Mouse (Mus musculus): ENCODE data around the gene Slc2a1. TPM values are rescaled to one million over a fixed set of nuclear protein-coding genes. Genes with fewer than 3 reads are reported as not detected.
A peak's percentile ranks its signal among the peaks of the same experiment; 100 is the strongest.

Slc2a1 gene
- total RNA-seq, 1 experiment from 2014 or later: 7.9 TPM

DNA sequence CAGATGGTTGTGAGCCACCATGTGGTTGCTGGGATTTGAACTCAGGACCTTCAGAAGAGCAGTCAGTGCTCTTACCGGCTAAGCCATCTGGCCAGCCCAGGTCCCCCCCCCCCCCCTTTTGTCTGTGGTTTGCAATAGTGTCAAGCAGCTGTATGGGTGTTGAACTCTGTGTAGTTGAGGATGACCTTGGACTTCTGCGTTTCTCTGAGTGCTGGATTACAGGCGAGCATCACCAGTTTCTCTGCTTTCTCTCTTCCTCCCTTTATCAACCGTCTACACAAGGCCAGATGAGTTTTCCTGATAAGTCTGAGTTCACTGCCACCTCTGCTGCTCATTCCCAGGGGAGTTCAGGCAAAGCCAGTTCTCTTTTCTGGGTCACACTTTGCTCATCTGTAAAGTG lies 11.1 kb upstream of the Slc2a1 start:
- no peak for ATAC-seq (replicated peaks; ENCODE audit: low read depth, poor library complexity, severe bottlenecking)

- no peak for ATAC-seq (replicated peaks; ENCODE audit: low read depth, poor library complexity, severe bottlenecking)
These were observed 10.0 kb upstream of the Slc2a1 start for GRCm38 (mm10) chr4:119098216-119099210.

GRCm38 (mm10) chr4:119101392-119101791 lies 7.1 kb upstream of the Slc2a1 start:
- ATAC-seq (replicated peaks; ENCODE audit: low read depth, poor library complexity, severe bottlenecking): no peak

- no peak for ATAC-seq (replicated peaks; ENCODE audit: low read depth, poor library complexity, severe bottlenecking)
These were observed 6.0 kb upstream of the Slc2a1 start for GRCm38 (mm10) chr4:119102350-119103126.

GRCm38 (mm10) chr4:119104847-119105246 lies 3.7 kb upstream of the Slc2a1 start:
- no peak for ATAC-seq (replicated peaks; ENCODE audit: low read depth, poor library complexity, severe bottlenecking)

- ATAC-seq (replicated peaks; ENCODE audit: low read depth, poor library complexity, severe bottlenecking): peak; percentile 65
These were observed 2.8 kb upstream of the Slc2a1 start for GRCm38 (mm10) chr4:119105704-119106103.

DNA sequence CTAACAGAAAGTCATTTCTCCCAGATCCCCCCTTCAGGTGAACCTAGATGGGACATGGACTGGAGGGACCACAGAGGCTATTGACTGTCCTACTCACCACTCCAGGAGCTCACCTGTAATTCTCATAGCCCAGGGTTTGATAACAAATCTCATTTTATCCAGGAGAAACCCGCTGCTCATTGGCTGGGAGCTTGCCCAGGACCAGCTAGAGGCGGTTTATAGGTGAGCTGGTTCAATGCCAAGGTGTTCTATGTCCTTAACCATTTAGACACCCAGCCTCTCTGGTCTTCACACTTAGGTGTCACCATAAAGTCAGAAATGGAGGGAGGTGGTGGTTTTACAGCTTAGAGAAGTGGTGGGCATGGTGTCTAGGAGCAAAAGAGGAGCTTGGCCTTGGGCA lies 644 bp upstream of the Slc2a1 start:
- no peak for ATAC-seq (replicated peaks; ENCODE audit: low read depth, poor library complexity, severe bottlenecking)

DNA sequence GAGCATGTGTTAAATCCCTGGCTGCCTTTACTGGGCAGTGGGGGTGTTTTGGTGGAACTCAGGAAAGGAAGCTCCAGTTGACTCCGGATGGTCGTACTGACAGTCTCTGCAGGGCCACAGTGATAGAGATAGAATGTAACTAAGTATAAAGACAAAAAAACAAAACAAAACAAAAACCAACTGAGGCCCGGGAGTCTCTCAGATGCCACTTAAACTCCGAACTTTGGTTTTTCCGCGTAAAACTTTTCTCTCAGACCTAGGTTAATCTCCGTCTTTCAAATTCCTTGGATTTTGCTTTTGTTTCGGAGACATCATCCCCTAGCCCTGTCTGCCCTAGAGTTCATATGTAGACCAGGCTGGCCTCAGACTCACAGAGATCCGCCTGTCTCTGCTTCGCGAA lies 1.1 kb downstream of the Slc2a1 start:
- ATAC-seq (replicated peaks; ENCODE audit: low read depth, poor library complexity, severe bottlenecking): no peak

DNA sequence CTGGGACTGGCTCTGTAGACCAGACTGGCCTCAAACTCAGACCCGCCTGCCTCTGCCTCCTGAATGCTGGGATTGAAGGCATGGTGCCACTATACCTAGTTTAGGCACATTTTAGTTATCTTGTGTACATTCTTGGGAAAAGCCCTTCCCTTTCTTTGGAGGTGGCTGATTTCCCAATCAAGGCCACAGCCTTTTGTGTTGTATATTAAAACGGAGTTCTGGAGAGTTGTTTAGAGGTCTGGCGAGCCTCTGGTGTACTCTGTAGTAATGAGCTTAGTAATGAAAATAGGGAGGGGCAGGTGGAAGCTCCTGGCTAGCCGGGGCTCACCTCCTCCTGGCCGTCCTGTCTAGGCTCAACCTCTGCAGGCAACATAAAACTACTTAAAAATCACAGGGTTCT lies 2.0 kb downstream of the Slc2a1 start:
- no peak for ATAC-seq (replicated peaks; ENCODE audit: low read depth, poor library complexity, severe bottlenecking)

DNA sequence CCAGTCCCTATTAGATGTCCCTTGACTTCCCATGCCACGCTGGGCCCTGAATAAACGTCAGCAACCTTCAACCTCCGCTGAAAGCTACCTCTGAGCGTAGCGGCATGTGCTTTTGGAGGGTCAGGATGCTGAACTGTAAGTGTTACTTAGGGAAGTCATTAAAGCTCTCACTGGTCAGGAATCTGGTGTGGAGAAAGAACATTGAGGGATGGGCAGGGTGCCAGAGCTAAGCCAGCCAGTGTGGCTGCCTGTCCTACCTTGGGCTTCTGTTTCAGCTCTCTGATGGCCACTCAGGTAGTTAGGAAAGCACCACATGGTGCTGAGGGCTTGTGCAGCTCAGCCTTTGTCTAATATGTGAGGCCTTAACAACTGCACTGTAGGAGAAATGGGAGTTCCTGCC lies 2.9 kb downstream of the Slc2a1 start:
- no peak for ATAC-seq (replicated peaks; ENCODE audit: low read depth, poor library complexity, severe bottlenecking)

- no peak for ATAC-seq (replicated peaks; ENCODE audit: low read depth, poor library complexity, severe bottlenecking)
These were observed 3.9 kb downstream of the Slc2a1 start for GRCm38 (mm10) chr4:119112256-119112885.

DNA sequence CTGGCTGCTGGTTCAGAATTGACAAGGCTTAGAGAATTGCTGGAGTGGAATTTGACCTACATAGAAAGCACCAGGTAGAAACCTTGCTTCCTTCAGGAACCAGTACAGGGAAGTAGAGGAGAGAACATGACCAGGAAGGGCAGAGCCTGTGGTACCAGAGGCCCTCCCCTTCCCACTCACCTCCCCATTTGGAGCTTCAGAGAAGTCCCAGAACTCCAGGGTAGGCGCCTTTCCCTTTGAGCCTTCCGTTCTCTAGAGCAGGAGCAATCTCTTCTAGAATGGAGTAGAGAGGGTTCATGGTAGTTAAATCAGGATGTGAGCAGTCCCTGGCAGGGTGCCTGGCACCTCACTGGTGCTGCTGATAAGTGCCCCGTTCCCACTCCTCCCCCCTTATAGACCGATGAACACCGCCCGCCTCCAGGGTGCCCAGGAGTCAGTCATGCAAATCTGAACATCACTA lies 7.1 kb downstream of the Slc2a1 start:
- ATAC-seq (replicated peaks; ENCODE audit: low read depth, poor library complexity, severe bottlenecking): peak; percentile 92

DNA sequence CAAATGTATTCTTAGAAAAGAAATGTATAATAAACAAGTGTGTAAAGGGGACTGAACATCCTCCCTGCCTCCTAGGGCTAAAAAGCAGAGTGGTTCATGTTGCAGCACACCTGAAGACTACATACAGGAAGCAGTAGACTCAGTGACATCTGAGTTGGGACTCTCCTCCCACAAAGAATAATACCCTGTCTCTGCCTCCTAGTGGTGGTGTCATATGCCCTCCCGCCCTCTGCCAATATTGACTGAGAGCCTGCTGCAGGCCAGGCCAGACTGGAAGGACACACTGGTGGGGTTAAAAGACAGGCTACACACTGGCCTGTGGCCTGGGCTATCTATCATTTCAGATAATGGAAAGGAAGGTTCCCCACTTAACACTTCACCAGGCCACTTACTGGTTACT lies 7.8 kb downstream of the Slc2a1 start:
- no peak for ATAC-seq (replicated peaks; ENCODE audit: low read depth, poor library complexity, severe bottlenecking)

GRCm38 (mm10) chr4:119117571-119117970 lies 9.1 kb downstream of the Slc2a1 start:
- no peak for ATAC-seq (replicated peaks; ENCODE audit: low read depth, poor library complexity, severe bottlenecking)

GRCm38 (mm10) chr4:119118659-119119077 lies 10.2 kb downstream of the Slc2a1 start:
- ATAC-seq (replicated peaks; ENCODE audit: low read depth, poor library complexity, severe bottlenecking): no peak

- no peak for ATAC-seq (replicated peaks; ENCODE audit: low read depth, poor library complexity, severe bottlenecking)
These were observed 10.8 kb downstream of the Slc2a1 start for GRCm38 (mm10) chr4:119119354-119119753.

GRCm38 (mm10) chr4:119120095-119120494 lies 11.6 kb downstream of the Slc2a1 start:
- no peak for ATAC-seq (replicated peaks; ENCODE audit: low read depth, poor library complexity, severe bottlenecking)

DNA sequence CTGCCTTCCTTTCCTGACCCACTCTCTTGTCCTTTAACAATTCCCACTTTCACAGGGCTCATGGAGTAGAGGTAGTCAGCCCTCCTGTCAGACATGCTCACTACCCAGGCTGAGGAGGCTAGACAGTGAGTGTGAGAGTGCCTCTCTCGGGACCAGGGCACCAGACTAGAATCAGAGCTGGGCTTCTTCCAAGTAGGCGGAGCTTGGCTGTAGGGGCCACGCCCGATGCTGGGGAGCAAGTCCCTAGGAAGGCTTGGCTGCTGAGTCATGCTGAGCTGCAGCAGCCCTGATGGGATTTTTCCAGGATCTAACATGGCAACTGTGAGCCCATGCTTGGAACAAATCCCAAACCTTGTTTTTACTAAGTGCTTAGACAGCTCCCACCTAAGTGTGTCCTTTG lies 12.7 kb downstream of the Slc2a1 start:
- no peak for ATAC-seq (replicated peaks; ENCODE audit: low read depth, poor library complexity, severe bottlenecking)

DNA sequence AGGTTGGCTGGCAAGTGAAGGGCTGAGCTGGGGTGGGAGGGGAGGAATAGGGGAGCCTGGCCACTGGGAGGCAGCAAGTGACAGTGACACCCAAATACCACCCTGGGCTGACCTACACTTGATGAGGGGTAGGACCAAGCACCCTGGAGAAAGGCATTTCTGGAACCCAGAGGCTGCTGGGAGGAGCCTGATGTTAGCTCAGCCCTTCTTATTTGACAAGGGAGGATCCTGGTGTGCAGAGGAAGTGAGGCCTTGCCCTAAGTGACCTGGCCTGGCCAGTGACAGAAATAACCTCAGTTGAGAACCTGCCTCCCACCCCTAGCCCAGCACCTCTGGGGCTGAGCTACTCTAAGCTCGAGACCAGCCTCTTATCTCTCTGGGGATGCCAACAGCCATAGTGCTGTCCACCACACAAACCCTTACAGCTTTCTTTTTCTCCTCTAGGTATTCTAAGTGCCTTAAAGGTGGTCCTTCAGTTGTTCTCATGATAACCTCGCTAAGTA lies 16.3 kb downstream of the Slc2a1 start:
- no peak for ATAC-seq (replicated peaks; ENCODE audit: low read depth, poor library complexity, severe bottlenecking)

DNA sequence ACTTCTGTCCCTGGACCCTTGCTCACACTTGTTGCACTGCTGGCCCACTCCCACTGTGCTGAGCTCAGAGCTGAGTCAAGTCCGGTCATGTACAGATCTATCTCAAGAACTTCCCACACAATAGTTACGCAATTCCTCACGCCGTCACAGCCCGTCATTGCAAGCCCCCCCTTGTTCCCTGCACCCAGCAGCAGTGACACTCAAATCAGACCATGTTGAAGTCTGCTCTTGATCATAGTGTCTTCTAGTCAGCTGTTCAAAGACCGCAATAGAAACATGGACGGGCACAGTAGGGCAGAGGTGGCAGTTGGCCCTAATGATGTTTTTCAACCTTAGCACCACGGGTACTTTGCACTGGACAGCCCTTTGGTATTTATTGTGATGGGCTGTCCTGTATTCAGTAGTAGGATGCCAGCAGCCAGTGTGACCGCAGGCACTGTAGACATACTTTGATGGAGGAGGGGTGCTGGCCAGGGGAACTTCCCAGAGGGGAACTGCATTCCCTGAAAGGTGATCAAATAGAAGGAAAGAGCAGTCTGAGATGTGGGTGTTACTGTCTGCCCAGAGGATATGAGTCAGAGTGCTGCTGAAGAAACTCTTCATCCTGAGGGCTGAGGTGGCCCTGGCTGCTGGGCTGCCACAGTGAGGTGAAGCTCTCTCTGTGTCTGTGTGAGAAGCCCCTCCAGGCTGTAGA lies 17.2 kb downstream of the Slc2a1 start:
- peak; percentile 50 for ATAC-seq (replicated peaks; ENCODE audit: low read depth, poor library complexity, severe bottlenecking)
